Mouse (Mus musculus) kidney, adult 18-20 months (tissue): ENCODE results near the gene Psmb2.

Experiments used
- DNase-seq: peaks from one replicate; pipeline ENCODE4 v3.0.0; 2021

Psmb2 gene

DNA sequence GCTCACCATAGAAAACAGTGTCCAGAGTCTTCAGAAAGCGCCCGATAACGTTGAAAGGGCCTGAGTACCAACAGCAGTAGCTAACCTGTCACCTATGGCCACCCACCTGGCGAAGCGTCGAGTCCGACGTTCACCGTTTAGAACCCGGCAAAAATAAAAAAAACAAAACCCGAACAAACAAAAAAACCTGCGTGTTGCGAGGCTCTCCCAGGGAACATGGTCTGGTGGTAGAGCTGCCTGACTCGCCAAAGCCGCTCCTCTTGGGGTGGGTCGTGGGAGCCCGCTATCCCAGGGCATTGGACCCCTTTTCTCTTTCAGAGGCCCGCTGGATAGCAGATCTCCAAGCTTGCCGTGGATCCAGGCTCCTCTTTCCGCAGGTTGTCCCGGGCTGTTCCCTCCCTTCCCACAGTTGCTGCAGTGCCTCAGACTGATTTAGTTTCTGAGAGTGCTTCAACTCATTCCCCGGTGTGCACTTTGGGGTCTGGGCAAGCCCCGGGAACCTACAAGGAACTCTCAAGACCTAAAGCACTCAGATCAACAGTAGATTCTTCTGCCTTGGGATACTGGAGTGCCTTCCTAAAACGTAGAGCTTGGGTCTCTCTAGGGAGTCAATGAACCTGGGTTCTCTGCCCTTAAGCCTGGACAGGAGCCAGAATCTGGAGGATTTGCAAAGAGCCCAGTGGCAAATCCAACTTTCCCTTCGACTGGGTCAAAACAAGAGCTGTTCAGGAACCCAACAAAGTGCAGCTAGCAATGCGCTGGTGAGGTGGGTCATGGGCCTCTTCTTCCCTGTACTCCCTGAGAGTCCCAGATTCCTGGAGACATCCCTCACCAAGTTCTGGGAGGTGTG lies 55.3 kb downstream of the Psmb2 start:
- no peak for DNase-seq

DNA sequence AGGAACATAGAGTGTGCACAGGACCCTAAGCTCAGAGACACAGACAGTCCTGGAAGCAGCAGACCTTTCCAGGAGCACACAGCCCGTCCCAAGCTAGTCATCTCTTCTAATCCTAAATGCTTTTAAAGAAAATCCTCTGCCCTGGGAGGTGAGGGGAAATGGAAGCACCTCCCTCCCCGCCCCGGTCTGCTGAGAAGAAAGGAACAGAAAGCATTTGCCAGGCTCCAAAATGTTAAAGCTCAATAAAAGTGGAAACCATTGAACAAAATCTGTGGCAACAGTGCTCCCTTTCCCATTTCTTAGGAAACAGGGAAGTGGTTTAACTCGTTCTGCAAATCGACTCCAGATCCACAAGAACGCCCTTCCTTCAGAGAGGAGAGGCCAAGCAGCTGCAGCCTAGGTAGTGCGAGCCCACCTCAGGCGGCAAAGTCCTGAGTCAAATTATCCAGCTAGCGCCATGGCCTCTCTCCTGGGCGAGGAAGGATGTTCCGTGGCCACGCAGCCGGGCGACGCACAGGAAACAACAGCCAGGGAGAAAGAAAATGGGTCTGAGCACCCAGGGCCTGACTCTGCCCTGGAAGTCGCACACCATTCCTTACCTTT lies 56.7 kb downstream of the Psmb2 start:
- no peak for DNase-seq

DNA sequence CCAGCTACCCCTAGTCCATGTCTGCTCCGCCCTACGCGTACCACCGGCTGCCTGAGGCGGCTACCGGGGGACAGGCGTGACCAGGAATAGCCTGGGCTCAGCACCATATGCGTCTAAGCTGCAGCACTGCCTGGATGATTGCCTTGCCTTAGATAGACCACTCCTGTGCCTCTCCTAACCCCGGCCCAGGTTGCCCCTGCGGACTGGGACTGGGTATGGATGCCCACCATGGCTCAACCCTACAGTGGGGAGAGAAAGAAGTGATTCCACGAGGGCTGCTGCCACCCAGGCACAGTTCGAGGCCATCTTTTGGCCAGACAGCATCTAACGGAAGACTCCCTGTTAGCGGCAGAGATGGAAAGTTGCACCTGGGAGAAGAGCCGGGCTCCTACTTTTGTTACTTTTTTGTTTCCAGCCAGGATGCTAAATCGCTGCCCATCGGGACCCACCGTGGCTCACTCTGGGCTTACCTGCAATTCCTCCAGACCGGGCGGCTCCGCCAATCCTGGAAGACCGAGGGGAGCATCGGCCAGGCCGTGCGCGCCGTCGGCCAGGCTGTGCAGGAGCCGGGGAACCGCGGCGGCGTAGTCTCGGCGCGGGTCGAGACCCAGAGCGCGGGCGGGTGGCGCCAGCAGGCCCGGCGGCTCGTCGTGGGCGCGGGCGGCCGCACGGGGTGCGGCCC lies 57.4 kb downstream of the Psmb2 start:
- no peak for DNase-seq

DNA sequence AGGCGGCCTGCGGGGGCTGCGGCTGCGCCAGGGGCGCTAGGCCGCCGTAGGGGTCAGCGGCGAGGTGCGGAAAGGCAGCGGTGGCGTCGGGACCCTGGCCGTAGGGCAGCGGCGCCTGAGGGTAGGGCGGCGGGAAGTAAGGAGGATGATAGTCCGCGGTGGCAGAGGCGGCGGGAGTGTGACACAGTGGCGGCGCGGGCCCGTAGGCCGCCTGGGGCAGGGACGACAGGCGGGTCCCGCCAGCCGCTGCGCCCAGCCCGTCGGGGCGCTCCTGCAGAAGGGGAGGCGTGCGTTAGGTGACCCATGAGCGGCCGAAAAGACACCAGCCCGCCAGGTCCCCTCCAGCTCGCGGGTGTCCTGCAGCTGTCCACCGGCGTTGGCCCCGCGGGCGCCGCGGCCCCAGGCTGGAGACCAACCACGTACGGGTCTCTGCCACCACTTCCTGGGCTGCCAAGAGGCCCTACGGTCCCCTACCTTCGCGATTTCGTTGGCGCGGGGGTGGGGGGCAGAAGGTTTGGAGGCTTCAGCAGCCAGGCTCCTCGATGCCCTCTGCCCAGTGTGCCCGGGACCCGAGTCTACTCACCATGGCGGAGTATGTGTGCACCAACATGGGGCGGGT lies 58.1 kb downstream of the Psmb2 start:
- DNase-seq = no peak

DNA sequence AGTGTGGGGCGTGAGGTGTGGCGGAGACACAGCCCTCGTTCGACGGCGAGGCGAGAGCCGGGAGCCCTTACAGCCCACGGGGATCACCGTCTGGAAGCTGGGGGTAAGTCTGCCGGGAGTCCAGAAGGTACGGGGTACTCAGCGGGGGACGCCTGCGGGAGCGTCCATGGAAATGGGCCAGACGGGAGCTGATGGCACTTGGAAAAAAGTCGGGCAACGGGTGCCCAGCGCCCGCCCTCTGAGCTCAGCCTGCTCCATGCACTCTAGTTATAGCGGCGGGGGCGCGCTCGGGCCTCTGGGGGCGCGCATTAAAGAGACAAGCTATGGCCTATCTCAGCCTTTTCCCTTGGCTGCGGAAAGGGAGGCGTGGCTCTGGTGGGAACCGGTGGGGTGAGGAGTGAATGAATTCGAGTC lies 58.6 kb downstream of the Psmb2 start, which contains the start of gene Tfap2e:
Gene Tfap2e (minus strand): TSS at position 240 of the 414 bp plus-strand sequence.
- DNase-seq = peak; percentile 25

DNA sequence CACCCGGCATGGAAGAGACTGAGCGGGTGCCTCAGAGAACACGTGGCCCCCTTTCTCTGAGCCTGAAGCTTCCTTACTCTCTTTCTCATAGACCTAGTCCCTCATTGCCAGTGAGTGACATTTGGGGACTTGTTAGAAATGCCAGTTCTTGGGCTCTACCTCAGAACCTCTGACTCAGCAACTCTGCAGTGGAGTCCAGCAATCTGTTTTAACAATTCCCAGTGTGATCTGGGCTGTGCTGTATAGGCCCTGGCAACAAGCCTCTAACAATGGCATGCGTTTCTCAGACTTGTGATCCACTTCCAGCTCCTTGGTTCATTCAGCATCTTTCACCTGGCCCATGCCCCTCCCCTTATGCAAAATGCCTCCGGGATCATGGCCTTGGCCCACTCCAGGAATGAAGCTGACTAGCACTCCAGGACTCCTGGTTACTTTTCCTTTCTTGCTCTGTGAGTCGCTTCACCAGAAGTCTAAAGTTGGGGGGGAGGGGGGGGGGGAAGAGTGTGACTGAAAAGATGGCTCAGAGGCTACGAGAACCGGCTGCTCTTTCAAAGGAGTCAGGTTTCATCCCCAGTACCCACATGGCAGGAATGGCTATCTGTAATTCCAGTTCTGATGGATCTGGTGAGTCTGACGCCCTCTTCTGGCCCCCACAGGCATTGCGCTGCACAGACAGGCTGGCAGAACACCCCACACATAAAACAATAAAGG lies 62.7 kb downstream of the Psmb2 start:
- DNase-seq = no peak

DNA sequence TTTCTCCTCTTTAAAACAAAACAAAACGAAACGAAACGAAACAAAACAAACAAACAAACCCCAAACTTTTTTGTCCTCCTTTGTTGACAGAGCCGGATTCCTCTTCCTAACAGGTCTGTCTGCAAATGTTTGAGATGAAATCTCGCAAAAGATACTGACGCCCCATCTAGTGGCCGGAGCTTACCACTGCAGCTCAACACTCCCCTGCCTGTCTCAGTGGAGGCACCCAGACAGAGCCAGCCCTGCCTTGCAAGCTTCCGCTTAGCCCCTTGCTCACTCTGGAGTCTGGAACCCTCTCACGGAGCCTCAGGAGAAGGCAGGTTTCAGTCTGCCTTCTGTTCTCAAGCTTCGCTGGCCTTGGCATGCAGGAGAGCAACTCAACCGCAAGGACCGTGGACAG lies 64.0 kb downstream of the Psmb2 start:
- DNase-seq = peak; percentile 83

DNA sequence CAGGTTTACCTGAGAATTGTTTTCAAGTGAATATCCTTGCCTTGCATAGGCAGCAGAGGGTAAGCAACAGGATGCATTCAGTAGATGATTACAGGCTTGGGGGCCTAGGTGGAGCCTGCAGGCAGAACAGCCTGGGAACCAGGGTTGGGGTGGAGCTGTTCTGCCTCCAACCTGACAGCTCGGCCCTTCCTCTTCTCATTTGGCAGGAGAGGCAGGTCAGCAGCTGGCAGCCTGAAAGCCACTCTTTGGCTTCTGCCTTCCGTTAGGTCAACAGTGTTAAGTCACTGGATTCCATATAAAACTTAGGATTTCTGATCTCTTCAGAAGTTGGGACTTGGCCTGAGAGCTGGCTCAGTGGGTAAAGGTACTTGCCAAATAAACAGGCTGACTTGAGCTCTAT lies 65.5 kb downstream of the Psmb2 start:
- no peak for DNase-seq

DNA sequence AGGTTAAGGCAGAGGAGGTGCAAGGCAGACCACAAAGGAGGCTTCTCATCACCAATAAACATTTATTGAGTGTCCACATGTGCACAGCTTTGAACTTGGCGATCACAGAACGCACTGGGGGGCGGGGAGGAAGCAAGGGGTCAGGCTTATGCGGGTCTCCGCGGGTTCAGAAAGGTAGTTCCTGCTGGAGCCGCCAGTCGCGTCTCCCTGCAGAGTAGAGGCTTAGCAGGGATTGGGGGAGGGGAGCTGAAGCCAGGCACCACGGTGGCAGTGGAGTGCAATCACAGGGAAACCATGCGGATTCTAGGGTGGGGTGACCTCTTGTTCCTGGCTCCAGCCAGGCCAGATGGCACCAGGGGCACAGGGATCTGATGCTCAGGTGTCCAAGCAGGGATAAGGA lies 66.3 kb downstream of the Psmb2 start:
- no peak for DNase-seq

DNA sequence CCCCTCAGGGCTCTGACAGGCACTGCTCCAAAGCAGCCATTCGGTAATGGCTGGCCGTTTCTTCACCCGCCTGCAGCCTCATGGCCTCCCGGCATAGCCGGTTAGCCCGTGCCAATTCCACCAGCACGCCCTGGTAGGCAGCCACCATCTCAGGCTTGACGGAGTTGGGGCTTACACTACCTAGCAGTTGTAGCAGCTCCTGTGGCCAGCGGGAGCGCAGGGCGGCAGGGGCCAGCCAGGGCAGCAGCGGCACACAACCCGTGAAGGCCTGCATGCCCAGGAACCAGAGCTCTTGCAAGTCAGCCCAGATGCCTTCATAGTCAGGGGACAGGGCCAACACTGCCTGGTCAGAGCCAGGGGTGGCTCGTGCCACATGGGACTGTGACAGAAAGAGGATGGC lies 67.4 kb downstream of the Psmb2 start:
- DNase-seq = no peak

DNA sequence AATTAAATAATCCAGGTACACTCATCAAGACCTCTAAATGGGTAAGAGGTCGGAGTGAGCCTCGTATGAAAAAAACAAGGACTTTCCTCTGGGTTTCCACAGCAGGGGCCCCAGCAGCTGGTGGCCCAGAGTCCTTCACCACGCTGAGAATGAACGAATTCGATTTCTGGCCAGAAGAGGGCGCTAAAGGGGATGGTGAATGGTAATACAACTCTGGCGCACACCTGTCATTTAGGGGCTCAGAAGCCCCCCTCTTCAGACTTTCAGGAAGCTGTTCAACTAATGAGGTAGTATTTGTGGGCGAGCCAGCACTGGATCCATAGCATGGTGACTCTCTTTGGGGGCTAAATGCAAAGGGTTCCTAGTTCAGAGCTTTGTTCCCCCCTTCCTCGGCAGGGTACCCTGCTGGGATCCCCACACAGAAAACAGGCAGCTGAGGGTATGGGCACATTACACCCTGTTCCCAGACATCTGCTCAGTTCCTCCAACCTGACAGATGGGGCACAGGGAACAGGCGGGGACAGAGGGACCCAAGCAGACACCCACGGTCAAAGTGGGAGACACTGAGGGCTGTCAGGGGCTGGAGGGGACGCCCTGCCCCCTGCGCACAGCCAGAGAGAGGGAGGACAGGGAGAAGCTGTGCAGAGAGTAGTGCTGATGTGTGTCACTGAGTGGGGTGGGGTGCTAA lies 68.2 kb downstream of the Psmb2 start:
- peak; percentile 56 for DNase-seq

DNA sequence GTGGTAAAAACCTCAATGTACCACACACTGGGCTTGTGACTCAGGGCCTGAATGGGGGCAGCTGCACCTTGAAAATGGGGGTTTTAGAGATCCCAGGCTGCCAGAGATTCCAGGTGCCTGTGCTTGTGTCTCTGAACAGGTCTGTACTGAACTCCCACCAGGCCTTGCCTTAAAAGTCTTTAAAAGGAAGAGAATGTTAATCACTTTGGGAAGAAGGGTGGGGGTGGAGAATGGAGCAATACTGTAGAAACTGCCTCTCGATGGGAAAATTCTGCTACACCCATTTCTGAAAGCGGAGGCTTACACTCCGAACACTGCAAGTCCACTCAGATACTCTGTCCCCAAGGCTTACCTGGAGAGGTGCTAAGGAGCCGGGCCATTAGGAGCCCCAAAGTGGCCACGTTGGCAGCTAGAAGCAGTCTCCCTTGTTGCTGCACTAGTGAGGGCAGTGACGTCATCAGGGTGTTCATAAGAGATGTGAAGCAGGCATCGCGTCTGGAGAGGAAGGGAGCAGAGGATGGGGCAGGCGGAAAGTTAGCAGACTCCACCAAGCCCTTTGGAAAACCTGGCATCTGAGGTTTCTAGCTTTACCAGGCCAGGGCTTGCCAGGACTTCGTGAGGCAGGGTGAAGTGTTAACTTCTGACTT lies 68.9 kb downstream of the Psmb2 start:
- no peak for DNase-seq

DNA sequence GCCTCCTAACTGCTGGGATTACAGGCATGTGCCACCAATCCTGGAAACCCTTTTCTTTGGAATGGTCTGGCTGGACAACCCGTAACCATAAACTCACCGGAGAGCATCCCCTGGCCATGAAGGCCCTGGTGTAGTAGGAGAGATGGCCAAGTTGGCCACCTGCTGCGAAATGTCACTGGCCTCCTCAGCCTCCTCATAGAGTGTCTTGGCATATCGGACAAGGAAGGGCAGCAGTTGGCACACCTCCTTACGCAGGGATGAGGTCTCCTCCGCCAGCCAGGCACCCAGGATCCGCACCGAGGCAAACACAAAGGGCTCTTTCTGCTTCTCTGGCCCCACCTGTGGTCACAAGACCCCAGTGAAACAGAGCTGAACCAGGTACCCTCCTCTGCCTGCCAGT lies 71.0 kb downstream of the Psmb2 start:
- DNase-seq = no peak

DNA sequence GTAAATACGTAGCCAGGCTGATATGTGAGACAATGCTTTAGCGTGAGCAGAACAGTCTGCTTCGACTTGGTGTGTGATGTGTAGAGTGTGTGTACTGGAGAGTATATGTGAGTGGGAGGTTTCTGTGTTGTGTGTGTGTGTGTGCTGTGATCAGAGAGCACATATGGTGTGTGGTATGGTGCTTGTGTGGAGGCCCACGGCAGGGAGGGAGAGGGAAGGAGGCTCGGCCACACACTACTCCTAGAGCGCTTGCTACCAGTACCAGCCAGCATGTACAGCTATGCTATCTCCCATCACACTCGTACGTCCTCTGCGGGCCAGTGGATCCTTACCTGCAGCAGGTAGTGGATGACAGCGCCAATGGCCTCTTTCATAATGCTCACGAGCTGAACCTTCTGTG lies 72.1 kb downstream of the Psmb2 start:
- no peak for DNase-seq

DNA sequence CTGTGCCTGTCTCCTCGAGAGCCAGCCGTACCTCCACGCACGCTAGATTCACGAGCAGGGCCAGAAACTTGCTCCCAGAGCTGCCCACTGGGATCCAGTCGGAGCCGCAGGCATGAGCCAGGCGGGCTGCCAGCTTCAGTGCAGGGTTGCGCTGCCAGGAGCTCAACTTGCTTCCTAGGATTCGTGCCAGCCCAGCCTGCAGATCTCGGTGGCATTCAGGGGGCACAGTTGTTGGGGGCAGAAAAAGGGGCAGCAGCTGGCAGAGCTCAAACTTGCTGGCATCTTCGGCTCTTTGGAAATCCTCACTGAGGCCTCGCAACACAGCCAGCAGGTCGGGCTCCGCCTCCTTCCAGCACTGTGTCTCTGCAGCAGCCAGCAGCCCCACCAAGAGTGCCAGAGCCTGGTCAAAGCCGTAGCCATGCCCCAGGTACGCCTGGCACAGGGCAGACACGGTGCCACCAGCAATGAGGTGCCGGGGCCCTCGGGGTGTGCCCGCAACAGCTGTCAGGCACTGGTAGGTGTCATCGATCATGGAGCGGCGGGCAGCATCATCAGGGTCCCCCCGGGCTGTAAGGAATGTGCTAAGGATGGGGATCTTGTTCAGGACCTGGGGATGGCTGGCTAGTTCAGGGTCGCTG lies 72.7 kb downstream of the Psmb2 start:
- DNase-seq = no peak

DNA sequence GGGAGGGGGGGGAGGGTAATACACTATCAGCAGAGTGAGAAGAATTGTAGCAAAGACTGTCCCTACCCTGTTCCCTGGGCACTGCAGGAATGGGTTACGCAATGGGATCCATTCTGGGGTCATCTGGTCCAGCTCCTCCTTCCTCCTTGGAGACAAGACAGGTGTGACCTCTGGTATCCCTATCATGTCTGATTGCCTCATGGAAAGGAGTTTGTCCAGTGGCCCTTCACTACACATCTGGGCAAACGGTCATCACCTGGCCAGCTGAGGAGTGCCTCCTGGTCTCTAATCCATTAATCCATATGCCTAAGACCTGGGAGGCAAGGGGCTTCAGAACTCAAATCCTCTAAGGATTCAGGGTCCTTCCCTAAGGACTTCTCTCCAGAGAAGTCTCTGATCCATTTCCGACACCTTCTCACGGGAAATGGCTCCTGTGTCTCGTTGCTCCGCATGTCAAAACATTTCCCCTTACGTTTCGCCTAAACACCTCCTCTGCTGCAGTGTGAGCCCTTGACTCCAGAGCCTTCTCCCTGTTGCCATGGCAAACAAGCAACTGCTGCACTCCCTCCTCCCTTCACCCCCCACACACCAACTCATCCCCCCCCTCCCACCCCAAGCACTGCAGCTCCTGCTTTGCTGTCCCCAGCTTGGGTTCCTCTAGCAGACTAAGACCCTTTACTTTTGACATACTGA lies 73.6 kb downstream of the Psmb2 start:
- no peak for DNase-seq

DNA sequence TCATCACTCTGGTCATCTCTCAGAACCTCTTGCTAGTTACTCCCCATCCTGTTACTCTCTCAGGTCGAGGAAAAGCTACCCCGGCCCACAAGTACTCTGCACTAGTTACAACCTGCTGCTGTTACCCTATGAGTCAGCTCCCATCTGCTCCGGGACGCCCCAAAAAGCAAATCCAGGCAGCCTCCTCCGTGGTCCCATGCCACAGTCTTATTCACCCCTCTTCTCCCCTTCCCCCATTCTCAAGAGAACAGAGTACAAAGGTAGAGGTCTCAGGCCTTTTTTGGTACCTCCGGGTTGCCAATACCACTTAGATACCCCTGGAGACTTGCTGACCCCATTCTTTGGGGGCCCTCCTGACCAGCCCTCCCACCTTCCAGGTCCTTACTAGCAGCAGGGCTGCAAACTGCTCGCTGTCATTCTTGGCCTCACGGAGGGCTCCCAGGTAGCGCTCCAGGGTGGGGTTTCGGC lies 74.2 kb downstream of the Psmb2 start:
- no peak for DNase-seq

DNA sequence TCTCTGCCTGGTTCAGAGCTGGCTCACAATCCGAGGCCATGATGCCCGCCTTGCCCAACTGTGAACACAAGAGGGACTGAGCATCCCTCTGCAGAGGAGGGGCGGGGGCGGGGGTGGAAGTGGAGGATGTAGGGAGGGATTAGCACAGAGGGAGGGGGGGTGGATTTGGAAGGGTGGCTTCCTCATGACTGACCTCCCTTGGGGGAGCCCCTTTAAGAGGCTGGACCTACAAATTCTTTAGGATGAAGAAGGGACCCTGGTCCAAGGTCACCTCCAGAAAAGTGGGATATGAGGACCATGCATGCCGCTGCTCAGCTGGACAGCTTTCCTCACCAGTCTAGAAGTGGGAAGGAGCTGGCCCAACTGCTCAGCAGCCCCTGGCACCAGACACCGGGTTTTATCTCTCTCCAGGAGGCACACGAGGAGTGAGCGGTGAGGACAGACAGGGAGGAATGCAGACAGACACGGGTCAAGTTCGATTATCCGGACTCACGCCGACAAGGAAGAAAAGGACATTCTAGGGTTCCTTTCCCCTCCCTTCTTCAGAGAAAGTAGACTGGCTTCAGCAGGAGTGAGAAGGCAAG lies 74.7 kb downstream of the Psmb2 start:
- DNase-seq = no peak

DNA sequence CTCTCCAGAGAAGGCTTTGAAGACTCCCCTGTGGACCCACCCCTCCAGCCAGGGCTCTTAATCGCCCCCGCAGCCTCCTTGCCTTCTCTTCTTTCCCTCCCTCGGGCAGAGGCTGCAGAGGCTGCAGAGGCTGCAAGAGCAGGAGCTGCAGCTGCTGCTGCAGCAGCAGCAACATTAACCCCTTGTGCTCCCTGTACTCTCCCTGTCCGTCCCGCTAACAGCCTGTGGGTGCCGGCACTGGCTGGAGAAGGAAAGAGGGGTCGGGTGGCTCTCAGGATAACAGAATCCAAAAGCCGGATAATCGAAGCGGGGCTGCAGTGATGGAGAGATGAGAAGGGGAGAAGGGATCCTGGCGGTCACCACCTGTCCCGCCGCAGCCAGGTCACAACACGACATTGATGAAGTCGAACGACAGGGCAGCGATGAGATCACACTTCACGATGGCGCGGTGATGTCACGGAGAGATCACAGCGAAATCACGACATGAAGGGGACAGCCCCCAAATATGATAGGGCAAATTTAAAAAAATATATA lies 75.2 kb downstream of the Psmb2 start:
- DNase-seq = no peak
